Mouse (Mus musculus): ENCODE data around the gene Map7. TPM values are rescaled to one million over a fixed set of nuclear protein-coding genes. Genes with fewer than 3 reads are reported as not detected.

Map7 gene
- total RNA-seq, 2 experiments from 2014 or later, result 0.84 to 4.8 TPM

GRCm38 (mm10) chr10:20181680-20182399, 33.6 kb downstream of the Map7 start:
- no peak for ATAC-seq (replicated peaks; ENCODE audit: low FRiP score, poor library complexity, severe bottlenecking)

- ATAC-seq (replicated peaks; ENCODE audit: low FRiP score, poor library complexity, severe bottlenecking), result no peak
These were observed 36.1 kb downstream of the Map7 start for GRCm38 (mm10) chr10:20184326-20184725.

GRCm38 (mm10) chr10:20185264-20185663, 37.0 kb downstream of the Map7 start:
- no peak for ATAC-seq (replicated peaks; ENCODE audit: low FRiP score, poor library complexity, severe bottlenecking)

GRCm38 (mm10) chr10:20185806-20186205, 37.5 kb downstream of the Map7 start:
- ATAC-seq (replicated peaks; ENCODE audit: low FRiP score, poor library complexity, severe bottlenecking), result no peak

DNA sequence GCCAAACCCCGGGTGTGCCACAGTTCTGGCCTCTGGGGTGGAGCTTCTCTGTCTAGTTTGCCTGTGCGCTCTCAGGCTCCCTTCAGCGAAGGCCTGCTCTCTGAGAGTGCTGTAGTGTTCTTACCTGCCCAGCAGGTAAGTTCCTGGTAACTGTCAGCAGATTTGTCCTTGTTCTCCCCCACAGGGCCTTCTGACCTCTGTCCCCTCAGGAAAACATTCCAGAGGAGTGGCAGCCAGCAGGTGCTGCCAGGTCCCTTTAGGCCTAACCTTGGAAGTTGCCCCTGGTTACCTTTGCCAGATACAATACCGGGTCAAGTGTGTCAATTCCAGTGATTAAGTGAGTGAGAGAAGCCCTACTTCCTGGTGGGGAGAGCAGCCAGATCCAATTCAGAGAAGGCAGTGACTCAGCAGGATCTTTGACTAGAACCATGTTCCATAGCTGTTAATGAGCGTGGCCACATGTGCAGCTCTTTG, 38.6 kb downstream of the Map7 start:
- ATAC-seq (replicated peaks; ENCODE audit: low FRiP score, poor library complexity, severe bottlenecking), result no peak

DNA sequence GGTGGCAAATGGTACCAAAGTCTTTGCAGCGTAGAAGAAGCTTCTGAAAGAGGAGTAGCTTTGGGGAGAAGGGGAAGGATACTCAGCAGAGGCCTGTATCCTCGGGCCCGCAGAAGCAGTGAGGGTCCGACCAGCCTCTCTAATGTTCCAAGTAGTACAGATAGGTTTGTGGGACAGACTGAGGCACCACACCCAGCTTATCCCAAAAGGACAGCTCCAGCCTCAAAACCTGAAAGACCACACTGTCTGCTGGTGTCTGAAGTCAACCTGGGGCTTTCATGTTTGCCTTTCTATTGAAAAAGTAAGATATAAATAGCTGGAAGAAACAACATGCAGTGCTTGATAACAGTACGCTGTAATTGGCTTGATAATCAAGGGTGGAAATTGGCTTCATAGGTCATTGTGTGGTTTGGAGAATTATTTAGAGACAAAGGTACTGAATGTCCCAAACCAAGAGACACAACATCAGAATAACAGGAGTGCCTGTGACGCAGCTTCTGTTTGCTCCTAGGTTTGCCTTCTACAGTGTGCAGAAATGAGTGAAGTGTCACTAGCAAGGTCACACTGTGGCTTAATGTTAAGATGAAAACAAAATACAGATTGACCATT, 42.0 kb downstream of the Map7 start:
- ATAC-seq (replicated peaks; ENCODE audit: low FRiP score, poor library complexity, severe bottlenecking), result 0 out of 2 replicates have a peak, but pooled peaks have one; percentile 17

DNA sequence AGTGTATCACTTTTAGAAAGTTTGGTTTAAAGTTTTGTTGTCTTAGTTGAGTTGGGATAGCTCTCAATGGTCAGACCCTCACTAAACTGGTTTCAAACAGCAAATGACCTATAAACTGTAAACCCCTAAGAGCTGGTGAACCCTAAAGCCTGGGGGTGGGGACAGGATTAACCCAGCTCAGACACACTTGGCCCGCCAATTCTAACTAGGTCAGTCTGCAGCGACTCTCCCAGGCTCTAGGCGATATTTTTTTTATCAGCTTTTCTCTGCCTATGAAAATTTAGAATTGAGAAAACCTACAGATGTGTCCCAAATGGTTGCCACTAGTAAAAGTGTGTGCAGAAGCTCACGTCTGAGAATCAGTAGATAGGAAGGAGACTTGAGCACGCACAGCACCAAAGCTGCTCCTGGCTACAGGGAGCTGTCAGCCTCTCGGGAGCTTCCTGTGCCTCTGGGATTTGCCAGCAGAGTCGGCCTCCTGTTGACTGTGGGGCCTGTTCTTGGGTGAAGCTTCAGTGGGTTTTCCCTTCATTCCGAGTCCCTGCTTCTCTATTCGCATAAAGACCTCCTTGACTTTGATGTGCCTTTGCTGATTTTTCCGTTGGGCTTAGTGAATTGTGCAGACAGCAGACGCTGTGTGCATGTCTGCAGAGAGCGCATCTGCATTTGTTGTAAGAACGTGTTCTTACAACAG, 46.7 kb downstream of the Map7 start:
- ATAC-seq (replicated peaks; ENCODE audit: low FRiP score, poor library complexity, severe bottlenecking), result no peak

GRCm38 (mm10) chr10:20197039-20197438, 48.8 kb downstream of the Map7 start:
- no peak for ATAC-seq (replicated peaks; ENCODE audit: low FRiP score, poor library complexity, severe bottlenecking)

GRCm38 (mm10) chr10:20198968-20199737, 50.9 kb downstream of the Map7 start:
- ATAC-seq (replicated peaks; ENCODE audit: low FRiP score, poor library complexity, severe bottlenecking), result no peak

GRCm38 (mm10) chr10:20201236-20201635, 53.0 kb downstream of the Map7 start:
- ATAC-seq (replicated peaks; ENCODE audit: low FRiP score, poor library complexity, severe bottlenecking), result no peak

DNA sequence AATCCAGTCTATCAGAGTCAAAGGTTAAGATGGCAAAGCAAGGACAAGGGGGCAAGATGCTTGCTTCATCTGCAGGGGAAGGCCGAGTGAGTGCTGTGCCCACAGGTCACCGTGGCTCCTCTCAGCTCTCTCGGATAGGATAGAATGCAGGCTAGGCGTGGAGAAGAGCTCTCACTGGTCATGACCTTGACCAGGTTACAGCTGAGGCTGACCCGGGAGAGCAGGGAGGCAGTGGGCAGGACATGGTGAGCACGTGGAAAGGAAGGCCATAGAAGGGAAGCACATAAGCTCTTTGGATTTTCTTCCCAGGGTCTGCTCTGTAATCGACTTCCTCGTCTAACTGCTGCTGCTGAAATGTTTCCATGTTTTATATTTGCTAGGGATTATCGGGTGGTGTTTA, 53.9 kb downstream of the Map7 start:
- ATAC-seq (replicated peaks; ENCODE audit: low FRiP score, poor library complexity, severe bottlenecking), result no peak

GRCm38 (mm10) chr10:20202818-20203217, 54.5 kb downstream of the Map7 start:
- ATAC-seq (replicated peaks; ENCODE audit: low FRiP score, poor library complexity, severe bottlenecking), result no peak

DNA sequence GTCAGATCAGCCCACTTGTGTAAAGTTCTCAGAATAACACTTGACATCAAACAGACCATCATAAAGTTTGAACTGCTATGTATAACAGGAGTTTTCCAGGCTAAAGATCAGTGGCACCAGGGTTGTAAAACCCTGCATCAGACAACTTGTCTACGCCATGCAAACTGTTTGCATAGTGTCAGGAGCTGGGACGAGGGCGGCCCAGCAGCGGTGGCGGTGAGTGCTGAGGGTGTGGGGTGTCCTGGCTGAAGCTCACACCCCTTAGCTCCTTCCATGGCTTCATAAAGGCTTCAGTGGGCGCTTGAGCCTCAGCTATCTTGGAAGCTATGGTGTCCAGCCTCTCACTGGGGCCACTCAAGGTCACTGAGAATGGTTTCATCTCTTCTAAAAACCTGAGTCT, 55.2 kb downstream of the Map7 start:
- ATAC-seq (replicated peaks; ENCODE audit: low FRiP score, poor library complexity, severe bottlenecking), result no peak

- no peak for ATAC-seq (replicated peaks; ENCODE audit: low FRiP score, poor library complexity, severe bottlenecking)
These were observed 56.6 kb downstream of the Map7 start for GRCm38 (mm10) chr10:20204696-20205431.

DNA sequence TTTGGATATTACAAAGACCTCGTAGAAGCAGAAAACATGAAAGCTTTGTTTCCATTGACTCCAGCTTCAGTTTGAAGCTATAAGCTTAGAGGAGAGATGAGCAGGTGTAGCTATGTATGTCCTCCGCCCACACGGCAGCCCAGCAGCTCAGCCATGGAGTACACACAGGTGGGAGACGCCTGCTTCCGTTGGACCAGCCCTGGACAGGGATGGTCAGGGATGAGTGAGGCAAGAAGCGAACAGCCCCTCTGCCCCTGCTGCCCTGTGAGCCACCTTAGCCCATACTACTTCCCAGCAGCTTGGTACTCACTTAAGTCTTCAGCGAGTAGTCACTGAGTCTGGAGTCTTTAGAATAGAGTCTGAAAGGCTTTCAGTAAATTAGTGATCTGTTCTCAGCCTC, 58.7 kb downstream of the Map7 start:
- ATAC-seq (replicated peaks; ENCODE audit: low FRiP score, poor library complexity, severe bottlenecking), result no peak

GRCm38 (mm10) chr10:20209609-20210341, 61.5 kb downstream of the Map7 start:
- ATAC-seq (replicated peaks; ENCODE audit: low FRiP score, poor library complexity, severe bottlenecking), result no peak

DNA sequence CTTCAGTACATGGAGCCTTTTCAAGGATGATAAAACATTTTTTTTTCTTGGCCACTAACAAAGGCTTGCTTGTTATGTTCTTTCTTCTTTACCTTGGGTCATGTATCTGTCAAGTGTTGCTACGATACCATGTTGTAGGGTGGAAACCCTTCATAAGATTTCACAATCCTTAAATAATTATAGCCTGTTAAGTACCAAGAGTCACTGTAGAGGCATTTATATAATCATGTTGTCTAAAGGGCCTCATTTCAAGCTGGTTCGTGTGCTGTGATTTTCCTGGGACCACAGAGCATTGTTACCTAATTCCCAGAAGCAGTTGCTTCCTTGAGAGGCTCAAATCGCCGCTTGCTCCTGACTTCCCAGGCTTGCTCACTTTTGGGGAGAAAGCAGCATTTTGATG, 66.1 kb downstream of the Map7 start:
- no peak for ATAC-seq (replicated peaks; ENCODE audit: low FRiP score, poor library complexity, severe bottlenecking)

GRCm38 (mm10) chr10:20216982-20217381, 68.7 kb downstream of the Map7 start:
- no peak for ATAC-seq (replicated peaks; ENCODE audit: low FRiP score, poor library complexity, severe bottlenecking)

GRCm38 (mm10) chr10:20218866-20219265, 70.6 kb downstream of the Map7 start:
- ATAC-seq (replicated peaks; ENCODE audit: low FRiP score, poor library complexity, severe bottlenecking), result no peak

Measured in erythroid progenitor cell, adult 5-6 weeks (primary cell).